Mouse (Mus musculus) frontal cortex, postnatal 10 days (tissue): ENCODE measurements around the gene Rngtt.
"Not testable (repeated sequence)": the region's sequence is repeated elsewhere in the genome, so short reads cannot be mapped to it uniquely, and the experiment has no call there.

ENCODE experiments used
- DNase-seq, 2 experiments: peaks; one replicate each; pipeline ENCODE4 v3.0.0; 2022; ENCODE audit warnings: low spot score in 2 of 2, mixed read lengths in 1 of 2

The Rngtt gene

DNA sequence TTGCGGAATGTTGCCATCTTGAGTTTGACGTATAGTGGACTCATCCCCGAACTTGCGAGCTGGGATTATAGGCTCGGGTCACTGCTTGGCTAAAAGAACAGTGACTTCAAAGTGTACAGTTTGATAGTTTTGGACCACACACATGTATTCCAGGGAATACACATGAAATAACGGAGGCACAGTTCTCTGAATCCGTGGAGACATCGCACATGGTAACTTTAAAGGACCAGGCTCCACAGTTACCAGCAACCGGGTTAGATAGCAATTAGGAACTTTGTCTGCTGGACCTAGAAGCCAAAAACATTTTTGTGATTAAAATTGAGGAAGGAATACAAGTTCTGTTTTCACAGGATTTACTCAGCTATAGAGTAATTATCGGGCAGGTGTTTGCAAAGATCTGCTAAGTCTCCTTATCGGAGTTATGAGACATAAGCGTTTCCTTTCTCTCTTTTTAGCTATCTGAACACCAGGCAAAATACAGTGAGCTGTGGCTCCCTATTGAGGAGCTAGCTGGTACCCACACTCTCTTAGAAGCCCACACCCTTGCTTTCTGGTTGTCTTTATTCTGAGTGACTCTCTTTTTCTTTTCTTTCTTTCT, 828 bp downstream of the Rngtt start:
- no peak for DNase-seq

GRCm38 (mm10) chr4:33314150-33314549, 4.0 kb downstream of the Rngtt start:
- DNase-seq = not testable (repeated sequence)

GRCm38 (mm10) chr4:33315840-33316239, 5.7 kb downstream of the Rngtt start:
- DNase-seq = no peak

GRCm38 (mm10) chr4:33331147-33331546, 21.0 kb downstream of the Rngtt start:
- DNase-seq = no peak

GRCm38 (mm10) chr4:33332956-33333455, 22.9 kb downstream of the Rngtt start:
- no peak for DNase-seq

DNA sequence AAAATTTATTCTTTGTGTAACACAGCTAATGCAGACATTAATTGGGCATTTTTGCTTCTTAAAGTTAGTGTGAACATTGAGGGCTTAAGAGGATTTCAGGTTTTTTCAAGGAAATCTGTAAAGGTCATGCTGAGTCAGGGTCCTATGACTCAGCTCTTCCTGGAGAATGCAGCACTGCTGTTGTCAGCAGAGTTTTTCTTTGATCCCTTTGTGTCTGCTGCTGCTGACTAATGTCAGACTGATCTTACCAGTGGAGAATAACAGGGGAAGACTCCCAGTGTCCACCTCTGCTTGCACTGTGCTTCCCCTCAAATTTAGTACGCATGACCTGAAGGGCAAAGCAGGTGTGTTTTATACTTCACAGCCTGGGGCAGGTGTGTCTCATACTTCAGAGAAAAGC, 27.9 kb downstream of the Rngtt start:
- DNase-seq = no peak

DNA sequence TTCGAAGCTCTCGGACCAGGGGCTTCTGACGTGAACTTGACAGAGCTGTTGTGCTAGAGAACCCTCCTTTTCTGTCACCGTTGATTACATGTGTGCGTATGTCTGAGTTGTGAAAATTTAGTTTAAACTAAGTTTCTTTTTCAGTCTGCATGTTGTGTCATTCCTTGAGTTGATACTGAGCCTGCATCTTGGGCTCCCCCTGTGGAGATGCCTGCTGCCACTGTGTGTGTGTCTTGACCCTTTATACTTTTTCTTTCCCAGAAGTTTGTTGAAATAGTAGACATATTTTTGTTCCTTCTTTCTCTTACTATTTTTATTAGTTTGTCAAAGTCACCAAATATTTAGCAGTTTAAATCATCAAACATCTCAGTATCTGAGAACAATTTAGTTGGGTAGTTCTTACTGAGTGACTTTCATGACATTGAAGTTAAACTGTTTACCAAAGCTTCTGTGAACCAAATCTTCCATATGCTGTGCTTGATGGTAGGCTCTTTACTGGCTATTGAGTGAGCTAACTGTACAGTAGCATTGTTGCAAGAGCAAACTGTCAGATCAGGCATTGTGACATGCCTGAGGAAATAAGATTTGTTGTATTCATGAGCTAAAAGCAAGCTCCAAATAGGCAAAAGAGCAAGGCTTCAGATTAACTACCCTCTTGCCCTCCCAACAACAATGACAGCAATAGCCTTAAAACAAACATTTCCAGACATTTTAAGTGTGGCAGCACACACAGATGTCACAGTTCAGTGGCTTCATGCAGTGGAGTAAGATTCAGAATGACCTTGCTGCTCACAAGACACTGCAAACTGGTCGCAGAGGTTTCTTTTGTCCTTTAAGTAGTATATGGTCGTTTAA, 33.0 kb downstream of the Rngtt start:
- DNase-seq = no peak

- DNase-seq = no peak
Observed at GRCm38 (mm10) chr4:33343732-33344057, 33.6 kb downstream of the Rngtt start.

- no peak for DNase-seq
Observed at GRCm38 (mm10) chr4:33363451-33363850, 53.3 kb downstream of the Rngtt start.

DNA sequence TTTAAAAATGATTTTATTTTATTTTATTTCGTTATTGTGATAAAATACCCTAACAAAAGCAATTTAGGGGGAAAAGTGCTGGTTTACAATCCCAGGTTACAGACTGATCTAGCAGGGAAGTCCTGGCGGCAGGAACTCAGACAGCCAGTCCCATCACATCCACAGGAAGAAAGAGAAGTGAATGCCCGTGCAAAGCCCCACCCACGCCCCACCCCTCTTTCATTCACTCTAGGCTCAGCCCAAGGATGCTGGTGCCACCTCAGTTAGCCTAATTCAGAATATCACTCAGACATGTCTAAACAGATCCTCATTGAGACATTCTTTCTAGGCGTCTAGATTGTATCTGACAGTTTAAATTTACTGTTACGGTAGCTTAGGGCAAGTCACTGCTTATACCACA, 64.8 kb downstream of the Rngtt start:
- DNase-seq = no peak

DNA sequence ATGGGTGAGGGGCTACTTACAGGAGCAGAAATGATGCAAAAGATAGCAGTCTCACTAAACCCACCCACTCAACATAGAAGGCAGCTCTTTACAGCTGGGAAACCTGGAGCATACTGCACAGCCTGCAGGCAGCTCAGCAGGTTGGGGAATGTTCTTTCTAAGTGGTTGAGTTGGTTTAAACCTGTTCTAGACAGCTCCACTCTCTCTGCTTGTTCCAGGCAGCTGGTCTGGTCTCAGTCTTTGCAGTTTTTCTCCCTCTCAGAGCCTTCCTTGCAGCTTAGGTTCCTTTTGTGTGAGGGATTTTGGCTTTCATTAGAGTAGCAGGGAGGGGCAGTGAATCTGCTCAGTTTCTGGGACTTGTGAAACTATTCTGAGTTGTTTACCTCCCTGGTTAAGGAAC, 67.5 kb downstream of the Rngtt start:
- DNase-seq = no peak

- DNase-seq = no peak
Observed at GRCm38 (mm10) chr4:33378894-33379293, 68.8 kb downstream of the Rngtt start.

DNA sequence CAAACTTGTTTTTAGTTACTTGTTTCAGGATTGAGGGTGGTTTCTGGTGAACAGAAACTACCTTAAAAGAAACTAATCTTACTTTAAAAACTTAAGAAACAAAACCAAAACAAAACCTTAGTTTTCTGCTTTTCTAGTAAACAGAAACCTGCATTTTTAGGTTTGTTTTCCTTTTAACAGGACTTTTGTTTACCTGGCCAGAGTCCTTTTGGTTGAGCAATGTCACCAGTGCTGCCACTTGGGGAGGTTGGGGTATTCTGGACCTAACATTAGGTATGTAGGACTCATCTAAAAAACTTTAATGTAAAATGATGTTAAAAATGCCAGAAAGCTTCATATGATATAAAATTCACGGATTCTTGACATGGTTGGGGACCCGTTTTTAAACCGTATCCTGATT, 78.8 kb downstream of the Rngtt start:
- DNase-seq = no peak

GRCm38 (mm10) chr4:33390660-33391059, 80.5 kb downstream of the Rngtt start:
- peak in 1 of 2 experiments; percentile 20 for DNase-seq

DNA sequence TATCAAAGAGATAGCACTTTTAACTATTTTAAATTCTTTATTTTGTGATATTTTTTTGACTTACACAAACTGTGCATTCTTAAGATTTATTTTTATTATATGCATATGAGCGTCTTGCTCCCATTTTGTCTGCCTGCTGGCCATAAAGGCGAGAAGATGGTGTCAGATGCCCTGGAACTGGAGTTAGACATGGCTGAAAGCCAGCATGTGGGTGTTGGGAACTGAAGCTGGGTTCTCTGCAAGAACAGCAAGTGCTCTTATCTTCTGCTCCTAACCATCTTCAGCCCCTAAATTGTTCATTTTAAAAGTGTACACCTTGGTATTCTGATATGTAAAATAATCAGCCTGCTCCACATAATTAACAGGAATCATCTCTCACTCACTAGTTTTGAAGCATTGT, 83.3 kb downstream of the Rngtt start:
- no peak for DNase-seq

DNA sequence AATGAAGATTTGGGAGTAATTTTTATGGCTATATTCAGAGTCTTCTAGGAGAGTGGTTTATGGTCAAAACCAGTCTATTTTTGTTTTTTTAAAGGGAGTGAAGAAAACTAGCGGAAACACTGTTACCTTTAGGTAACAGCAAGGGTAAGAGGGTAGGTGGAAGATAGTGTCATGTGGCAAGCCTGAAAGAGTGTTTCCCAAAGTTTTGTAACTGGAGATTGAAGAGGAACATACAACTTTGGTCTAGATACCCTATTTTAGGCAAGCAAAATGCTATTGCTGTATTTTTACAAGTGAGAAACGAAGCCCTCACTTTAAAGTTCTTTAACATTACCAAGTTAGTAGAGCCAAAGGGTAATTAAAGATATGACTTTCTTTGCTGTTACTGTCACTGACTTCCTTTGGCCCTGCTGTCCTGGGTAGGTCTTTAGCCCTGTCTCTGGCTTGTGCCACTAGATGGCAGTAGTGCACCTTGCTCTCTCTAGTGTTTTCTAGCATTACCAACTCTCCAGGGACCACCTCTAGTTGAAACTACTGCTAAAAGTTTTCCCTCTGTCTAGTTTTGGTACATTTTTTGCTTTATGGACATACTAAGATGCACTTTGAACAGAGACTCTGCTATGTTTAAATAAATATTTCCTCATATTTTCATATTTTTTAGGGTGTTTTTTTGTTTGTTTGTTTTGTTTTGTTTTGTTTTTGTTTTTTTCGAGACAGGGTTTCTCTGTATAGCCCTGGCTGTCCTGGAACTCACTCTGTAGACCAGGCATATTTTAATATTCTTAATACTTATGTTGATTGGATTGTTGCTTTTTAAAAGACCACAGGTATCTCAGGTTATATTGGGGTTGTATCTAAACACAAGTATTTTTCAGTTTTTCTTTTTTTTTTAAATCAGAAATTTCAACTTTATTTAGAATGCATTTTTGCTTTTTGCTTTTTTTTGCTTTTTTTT, 86.4 kb downstream of the Rngtt start:
- DNase-seq = peak; percentile 49 to 77

GRCm38 (mm10) chr4:33405723-33406293, 95.7 kb downstream of the Rngtt start:
- DNase-seq = no peak

DNA sequence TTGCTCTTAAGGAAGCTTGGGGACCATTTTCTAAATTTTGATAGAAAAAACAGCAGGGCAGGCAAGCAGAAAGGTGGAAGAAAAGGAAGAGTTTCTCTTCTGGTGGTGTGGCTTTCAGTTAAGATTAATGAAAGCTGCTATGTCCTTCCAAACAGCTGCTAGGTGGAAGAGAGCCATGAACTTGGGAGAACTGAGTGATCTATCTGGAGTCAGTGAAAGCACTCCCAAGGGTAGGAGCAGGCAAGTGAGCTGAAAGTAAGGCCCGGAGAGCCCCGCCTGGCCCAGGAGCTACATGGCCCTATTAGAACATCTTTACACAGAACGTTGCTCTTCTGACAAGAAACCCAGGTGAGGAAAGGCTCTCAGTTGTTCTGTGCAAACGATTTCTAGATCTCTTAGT, 103.7 kb downstream of the Rngtt start:
- DNase-seq = no peak

DNA sequence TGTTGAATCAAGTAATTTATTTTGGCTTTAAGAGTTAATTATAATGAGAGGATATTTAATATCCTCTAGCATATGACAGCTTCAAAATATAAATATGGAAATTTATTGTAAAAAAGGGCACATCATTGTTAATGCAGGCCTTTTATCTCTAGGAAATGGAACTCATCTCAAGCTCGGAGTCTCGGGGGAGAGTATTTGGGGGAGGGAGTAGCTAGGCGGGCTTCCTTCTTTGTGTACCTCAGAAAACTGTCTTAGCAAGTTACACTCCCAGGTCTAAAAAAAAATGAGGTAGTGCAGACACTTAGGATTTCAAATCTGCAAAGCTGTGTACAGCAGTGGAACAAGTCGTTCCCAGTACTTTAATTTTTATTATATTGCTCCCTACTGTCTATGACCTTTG, 104.7 kb downstream of the Rngtt start:
- no peak for DNase-seq

DNA sequence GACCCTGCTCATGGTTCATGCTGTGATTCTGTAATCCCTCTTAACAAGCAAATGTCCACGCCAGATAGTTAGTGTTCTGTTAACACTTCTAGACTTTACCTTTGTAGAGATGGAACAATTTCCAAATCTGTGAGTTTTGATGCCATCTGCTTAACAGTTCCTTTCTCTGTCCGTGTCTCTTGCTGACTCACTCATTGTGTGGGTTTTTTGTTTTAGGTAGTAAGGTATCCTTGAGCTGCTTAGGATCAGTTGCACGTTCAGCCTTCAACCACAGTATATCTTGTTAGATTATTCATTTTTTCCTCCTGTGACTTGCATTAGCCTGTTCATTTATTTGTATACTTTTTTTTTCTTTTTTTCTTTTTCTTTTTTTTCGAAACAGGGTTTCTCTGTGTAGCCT, 107.3 kb downstream of the Rngtt start:
- no peak for DNase-seq

DNA sequence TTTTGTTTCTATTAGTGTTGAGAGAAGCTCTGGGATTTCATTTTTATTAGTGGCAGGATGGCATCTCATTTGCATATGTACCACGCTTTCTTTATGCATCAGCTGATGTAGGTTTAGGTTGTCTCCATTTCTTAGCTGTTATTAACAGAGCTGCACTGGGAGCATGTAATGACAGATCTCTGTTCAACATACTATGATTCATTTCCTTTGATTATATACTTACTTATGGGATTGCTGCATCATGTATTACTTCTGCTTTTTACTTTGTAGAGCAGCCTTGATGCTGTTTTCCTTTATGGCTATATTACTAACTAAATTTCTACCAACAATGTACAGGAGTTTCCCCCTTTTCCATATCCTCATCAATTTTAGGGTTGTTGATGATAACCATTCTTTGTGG, 109.5 kb downstream of the Rngtt start:
- no peak for DNase-seq

DNA sequence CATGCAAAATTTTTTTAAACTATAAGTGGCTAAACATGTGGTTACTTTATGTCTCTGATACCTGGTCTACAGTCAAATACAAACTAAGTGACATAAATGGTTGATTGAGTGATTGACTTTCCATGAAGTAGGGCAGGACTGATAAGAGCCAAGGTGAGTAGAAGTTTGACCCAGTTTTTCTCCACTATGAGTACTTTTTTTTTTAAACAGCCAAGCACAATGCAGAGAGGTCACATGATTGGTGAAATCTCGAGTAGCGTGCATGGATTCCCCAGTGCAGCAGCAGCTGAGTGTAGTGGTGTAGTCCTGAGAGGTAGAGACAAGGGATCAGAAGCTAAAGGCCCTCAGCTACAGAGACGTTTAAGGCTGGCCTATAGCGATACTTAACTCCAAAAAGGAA, 118.7 kb downstream of the Rngtt start:
- DNase-seq = no peak
